Mouse (Mus musculus) adipocyte (in vitro differentiated cells): Measurements from ENCODE around the gene Rab11fip2.

Source experiments
- DNase-seq: peaks from one replicate; pipeline ENCODE4 v3.0.0-alpha.2; 2016; ENCODE audit warnings: low spot score

The Rab11fip2 gene

DNA sequence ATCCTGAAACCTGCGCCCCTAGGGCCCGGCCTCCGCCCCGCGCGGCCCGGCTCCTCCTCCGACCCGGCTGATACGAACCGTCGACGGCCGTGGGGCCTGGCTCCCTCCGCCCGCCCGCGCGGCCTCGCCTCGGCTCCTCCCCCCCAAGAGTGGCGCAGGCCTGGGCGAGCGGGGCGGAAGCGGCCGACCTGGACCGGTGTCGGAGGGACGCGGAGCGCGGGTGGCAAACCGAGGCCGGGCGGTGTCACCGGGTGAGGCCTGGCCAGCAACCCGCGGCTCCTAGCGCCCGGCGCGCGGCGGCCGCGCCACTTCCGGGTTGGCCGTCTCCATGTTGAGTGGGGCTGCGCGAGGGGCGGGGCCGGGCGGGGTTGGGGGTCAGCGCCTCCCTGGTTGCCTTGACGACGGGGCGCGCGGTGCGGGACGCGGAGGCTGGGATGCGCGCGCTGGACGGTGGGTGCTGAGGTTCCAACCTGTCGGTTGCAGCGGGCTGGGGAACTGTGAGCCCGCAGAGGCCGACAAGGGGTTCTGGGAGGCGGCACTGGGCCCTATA lies at the start of gene Rab11fip2:
Gene Rab11fip2, minus strand, starts transcription at position 333 of the 550 bp plus-strand sequence.
- DNase-seq = peak; percentile 85

DNA sequence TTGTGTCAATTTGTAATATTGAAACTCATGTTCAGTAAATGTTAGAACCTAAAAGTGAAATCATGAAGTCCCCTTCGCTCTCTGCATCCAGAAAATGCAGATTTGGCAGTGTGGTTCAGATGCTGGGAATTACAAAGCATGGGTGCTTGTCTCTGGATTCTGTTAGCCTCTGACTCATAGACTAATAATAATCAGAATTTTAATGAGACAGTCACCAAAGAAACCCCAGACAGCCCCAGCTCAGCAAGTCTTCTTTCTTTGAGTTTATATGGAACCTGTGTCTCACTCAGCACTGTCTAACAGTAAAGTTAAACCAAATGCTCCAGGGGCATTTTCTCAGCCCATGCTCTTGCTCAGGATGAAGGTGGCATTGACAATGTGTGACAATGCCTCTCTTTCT lies 38.1 kb upstream of the Rab11fip2 start:
- no peak for DNase-seq

DNA sequence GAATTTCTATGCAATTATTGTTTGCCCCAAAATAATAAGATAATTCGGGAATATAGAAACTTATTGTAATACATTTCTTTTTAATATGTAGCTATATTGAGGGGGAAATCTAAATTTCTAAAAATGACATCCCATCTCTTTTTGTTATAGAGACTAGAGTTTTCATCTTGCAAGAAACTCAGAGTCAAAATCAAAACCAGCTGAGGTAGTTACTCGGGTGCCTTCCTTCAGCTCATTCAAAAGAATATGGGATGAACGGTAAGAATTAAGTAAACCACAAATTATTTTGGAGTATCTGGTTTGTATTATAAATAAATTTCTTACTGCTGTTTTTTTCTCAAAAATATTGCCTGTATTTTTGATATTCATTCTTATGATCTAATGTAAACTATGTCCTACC lies 11.5 kb upstream of the Rab11fip2 start:
- no peak for DNase-seq

DNA sequence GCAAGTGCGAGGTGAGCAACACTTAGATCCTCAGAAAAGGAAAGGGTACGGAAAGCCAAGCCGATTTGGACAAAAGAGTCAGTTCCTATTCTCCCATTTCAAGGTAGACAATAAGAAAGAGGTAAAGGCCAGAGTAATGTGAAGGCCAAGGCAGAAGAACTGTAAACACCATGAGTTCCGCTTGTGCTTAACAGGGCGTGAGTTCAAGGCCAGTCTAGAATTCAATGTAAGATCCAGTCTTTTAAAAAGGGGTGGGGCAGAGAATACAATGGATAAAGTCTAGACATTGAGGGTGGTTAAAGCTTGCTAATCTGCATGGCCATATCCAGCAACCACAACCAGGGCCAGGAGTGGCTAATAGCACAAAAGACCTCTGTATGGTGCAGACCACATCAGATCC lies 6.3 kb upstream of the Rab11fip2 start:
- no peak for DNase-seq

DNA sequence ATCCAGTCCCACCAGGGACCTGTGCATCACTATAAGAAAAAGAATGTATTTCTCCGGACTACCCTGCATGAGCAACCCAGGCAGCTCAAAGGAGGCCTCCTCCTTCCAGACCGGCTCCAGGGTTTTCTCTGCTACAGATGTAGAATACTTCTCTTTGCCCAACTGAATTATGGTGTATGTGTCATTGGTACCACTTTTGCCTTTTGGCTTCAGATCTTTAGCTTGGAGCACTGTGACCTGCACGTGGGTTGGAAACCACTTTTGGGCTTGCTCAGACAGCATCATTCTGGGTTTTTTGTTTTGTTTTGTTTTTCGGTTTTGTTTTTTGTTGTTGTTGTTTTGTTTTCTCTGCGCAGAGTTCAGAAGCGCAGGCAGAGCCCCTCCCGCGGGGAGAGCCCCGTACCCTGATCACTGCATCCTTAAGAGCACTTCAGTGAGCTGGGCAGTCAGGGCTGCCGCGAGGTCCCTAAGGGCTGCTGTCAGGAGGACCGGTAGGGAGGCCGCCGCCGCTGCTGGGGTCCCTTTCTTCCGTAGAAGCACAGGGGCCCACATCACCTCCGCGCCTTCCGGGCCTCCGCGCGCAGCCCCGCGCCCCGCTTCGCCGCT lies 635 bp downstream of the Rab11fip2 start:
- DNase-seq = peak; percentile 61

DNA sequence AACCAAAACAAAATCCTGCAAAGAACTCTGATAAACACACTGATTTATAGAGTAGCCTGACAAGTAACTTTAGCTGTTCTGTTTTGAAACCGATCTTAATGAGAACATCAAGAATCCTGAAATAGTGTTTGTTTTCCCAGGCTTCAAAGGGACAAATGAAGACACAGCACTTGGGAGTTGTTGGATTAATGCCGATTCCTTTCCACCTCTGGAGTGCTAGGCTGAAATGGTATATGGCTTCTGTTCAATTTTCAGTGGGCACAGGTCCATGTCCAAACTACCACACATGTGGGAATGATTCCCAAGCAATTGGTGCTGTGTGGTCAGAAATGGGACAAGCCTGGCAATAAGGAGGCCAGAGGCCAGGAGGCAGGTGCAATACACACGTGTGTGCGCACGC lies 3.7 kb downstream of the Rab11fip2 start:
- DNase-seq = peak; percentile 75

DNA sequence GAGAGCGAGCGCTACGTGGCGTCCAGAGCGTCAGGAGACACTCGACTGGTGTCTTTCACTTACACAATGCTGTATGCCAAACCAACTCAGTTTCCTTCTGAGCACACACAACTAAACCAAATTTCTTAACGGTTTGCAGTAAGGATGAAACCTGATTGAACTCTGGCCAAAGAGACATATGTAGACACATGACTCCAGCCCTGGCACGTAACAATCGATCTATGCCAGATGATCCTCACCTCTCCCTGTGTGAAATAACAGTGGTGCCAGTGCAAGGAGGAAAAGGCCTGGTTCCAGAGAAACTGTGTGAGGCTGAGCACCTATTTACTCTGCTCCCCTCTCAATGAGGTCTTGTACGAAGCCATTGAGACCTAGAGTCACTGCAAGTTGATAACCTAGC lies 11.4 kb downstream of the Rab11fip2 start:
- DNase-seq = no peak

DNA sequence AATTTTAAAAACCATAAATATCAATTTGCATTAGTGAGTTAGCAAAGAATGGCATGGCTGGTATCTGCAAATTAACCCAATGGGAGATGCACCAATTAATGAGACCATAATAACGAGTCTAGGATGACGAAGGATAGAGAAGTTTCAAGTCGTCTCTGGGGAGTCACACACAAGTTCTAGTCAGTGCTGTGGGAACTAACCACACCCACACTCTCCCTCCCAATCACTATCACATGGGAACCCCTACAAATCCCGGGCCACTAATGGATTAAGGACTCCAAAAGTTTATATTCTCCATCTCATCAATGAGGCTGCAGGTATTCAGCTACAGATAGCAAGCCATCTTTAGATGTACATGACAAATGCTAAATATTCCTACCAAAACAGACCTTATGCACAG lies 14.8 kb downstream of the Rab11fip2 start:
- DNase-seq = no peak

DNA sequence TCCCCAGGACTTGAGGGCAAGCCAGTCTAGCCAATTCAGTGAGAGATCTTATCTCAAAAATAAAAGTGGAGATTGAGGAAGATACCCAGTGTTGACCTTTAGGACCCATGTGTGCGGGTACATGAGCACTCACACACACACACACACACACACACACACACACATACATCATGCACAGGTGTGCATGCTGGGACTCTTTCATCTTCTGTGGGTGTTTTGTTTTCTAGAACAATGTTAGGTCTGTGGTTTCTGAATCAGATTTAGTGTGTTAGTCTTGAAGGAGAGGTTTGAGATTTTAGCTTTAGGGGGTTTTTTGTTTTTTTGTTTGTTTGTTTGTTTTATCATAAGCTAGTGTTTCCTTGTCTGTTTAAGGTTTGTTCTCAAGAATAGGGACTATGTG lies 17.3 kb downstream of the Rab11fip2 start:
- DNase-seq = no peak

DNA sequence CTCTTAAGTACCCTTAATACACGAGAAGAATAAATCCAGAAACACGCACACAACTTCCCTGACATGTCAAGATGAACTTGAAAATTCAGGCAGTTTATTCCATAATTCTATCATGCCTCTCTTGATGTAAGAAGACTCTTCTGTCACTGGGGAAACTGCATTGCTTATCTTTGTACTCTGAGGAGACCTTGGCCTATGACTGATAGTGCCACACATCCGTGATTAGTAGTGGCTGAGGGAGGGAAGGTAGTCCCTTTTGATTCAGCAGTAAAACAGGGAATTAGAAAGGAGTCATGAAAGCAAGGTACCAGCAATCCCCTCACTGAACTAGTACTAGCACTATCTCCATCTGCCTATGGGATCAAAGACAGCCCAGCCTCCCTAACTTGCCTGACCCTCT lies 22.6 kb downstream of the Rab11fip2 start:
- DNase-seq = no peak

DNA sequence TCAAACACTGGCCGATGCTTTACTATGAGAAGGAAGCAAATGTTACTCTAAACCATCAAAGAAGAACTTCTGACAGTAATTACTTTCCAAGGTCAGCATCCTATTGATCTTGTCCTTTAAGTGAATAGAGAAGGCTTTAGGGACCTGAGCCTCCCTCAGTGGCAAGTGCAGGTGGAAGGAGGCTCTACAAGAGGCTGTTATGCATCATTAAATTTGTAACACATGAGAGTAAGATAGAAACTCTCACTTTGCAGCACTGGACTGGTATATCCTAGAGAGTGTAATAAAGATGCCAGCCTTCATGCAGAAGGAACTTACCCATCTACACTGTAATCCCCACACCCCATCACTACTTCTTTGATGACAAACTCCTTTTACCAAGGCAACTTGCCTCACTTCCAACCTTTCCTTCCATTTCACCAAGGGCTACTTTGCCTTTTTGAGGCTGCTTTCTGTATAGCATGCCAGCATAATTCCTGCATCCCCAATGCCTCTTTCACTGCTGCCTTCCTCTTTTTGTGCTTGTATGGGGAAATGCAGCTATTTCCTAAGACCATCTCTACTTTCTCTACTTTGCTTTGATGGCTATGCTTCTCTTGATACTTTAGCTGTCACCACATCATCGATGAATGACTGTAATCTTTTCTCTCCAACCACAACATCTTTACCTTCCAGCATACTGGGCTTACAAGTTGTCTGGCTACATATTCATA lies 25.4 kb downstream of the Rab11fip2 start:
- DNase-seq = no peak

DNA sequence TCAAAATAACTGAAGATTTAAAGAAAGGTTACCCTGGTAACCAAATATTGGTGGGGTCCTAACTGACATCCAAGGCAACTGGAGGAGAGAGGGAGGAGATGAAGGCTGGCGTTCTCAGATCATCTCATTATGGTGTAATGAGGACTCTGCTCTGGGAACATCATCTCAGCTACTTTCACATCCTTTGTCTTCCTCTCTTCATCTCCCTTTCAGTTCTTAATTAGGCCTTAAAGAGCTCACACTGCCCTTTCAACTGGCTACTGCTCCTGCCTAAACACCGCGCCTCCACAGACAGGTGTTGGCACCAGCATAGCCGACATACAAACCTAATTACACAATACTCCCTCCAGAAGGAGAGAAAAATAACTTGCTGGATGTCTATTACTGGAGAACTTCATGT lies 31.9 kb downstream of the Rab11fip2 start:
- no peak for DNase-seq

DNA sequence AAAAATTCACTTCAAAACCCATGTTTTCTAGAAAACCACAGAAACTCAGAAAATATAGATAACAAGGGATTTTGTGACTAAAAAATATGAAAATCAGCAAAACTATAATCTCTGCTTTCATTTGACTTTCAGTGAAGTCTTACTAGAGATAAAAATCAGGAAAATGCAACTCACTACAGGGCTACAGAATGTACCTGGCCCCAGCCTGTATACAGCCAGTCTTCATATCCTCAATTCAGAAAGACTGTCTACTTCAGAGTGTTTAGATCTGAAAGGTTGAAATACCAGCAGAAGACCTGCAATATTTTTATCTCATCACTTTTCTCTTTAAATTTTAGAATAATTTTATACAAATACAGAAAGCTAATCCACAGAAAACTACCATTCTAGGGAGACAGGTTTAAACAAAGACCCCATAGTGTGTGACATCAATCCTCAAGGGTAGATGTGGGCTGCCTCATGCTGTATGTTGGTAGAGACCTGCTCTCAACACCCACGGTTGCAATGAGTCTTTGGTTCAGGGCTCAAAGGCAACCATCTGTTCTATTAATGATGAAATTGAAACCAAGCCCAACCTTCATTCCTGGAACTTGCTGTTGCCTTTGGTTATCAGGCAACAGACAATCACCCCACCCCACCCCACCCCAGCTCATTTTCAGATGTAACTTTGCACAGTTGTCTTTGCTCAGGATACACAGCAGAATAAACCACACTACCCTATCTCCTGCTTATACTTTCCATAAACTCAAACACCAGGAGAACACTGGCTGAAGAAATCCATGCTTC lies 38.0 kb downstream of the Rab11fip2 start:
- DNase-seq = no peak

DNA sequence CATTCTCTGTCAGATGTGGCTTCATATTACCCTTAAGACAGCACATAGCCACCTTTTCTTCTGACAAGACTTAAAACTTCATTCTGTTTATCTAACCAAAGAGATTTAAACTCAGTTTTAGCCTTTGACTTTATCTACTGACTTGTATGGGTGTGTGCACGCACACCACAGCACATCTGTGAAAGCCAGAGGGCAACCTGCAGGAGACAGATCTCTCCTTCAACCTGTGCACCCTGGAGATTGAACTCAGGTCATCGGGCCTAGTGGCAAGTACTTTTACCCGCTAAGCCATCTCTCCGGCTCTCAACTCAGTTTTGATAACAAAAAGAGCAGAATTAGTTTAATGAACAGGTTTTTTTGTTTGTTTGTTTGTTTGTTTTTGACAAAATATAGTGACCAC lies 43.5 kb downstream of the Rab11fip2 start:
- DNase-seq = no peak

DNA sequence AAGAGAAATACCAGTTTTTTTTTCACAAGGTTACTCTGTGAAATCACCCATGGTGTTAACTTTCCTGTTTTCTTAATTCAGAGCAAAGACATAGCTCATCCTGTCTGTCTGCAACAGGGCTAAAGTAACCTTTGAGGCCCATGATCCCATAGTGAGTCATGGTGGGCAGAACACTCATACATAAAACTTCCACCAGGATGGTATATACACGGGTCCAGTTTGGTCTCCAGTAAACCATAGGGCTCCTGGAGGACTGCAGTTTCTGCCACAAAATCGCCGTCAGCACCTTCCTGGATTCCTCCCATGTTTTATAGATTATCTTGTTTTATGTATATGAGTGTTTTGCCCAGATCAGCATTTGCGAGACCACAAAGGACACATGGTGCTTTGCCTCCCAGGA lies 45.2 kb downstream of the Rab11fip2 start:
- DNase-seq = no peak

DNA sequence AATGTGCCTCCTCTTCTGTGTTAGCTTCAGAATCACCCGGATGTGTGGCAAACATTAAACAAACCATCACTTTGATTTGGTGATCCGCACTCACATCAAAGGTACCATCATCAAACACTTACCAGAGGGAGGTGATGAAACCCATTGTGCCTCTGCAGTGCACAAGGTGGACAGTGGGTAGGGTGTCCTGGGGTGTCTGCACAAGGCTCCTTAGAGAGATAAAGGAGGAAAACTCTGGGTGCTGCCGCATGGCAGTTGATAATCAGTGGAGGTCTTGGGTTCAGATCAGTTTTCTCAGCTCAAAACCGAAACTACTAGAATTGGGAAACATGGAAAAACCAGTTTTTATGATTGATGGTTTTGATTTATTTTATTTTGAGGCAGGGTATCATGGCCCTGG lies 54.1 kb downstream of the Rab11fip2 start:
- DNase-seq = no peak

DNA sequence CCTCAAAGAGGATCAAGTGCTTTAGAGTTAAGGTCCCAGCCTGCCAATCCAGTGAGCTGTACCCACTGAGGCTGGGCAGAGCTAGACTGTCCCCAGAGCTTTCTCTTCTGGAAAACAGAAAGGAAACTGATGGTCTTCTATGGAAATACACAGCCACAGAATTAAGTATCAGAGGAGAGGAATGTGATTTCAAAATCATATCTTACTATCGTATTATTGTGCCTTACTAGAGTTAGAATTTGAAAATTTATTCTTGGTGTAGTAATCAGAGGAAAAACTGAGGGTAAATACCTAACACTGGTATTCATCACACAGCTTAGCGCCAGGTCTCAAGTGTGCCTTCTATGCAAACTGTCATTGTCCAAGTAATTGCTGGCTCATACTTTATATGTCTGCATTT lies 54.6 kb downstream of the Rab11fip2 start:
- DNase-seq = no peak

DNA sequence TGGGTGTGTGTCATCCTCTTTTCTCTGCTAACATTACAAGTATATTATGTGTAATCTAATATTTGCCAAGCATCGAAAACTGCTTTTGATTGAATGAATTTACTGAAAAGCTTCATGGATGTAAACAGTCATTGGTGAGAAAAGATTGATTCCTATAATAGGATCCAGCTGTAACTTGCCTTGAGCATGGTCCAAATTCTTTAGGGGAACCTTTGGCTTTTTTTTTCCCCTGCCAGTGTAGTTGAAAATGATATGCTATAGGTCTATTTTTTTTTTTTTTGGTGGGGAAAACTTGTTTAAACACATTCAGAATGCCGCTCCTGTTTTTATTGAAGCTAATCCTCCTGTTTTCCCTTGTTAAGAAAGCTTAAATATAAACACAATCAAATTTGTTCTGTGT lies 55.6 kb downstream of the Rab11fip2 start:
- no peak for DNase-seq

DNA sequence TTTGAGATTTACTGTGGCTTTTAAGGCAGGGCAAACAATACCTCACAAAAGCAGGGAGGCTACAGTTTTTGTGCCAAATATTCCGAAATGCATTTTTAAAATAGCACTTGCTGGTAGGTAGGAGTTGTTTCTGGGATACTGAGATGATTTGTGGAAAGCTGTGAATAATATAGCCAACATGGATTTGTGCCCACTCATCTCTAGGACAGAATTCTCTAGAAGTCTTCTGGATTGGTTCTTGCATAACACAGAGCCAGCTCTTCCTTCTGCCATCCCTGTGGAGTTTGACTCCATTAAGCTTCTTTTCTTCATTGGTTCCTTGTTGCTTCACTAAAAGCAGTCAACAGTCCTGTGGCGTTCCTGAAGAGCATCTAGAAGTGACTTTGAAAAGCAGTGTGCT lies 58.2 kb downstream of the Rab11fip2 start:
- no peak for DNase-seq

DNA sequence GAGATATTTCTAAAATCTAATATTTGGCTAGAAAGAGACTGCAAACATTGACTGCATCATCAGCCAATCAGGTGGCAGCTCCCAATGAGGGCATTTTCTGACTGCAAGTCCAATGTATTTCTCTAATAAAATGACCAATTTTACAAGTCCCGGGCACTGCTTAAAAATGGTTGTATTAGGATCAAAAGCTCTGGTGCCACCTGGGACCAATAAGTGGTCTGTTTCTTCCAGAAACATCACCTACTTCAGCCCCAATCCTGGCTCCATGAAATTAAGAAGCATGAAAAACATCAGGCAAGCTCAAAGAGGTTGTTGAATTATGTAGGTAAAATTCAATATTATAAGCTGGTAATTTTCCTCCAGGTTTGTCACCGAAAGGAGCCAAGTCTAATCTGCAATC lies 66.2 kb downstream of the Rab11fip2 start:
- no peak for DNase-seq

DNA sequence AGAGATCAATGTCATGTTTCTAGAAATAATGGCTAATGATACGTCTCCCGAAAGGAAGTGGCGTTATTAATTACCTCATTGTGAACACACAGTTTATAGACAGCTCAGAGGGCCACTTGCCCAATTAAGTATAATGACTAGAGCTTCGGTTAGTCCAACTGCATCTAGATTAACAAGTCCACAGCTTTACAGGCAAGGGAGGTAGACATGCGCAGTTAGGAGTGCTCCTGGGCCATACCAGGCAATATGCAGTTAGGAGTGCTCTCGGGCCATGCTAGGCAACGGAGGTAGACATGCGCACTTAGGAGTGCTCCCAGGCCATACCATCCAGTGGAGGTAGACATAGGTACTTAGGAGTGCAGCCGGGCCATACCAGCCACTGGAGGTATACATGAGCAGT lies 76.8 kb downstream of the Rab11fip2 start:
- no peak for DNase-seq

DNA sequence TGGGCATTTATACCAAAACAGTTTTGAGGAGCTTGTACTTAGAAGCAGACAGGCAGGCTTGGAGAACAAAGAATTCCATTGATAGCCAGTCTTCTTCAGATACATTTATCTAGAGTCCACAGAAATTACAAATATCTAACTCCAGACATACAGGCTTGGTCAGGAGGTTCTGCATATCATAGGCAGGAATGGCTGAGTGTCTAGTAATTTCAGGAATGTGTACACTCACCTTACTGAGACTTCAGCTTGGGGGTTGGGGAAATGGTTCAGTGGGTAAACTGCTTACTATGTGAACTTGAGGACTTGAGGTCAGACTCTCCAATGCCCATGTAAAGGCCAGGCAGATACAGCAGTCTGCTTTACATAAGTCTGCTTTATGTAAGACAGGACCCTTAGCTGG lies 81.0 kb downstream of the Rab11fip2 start:
- DNase-seq = no peak

DNA sequence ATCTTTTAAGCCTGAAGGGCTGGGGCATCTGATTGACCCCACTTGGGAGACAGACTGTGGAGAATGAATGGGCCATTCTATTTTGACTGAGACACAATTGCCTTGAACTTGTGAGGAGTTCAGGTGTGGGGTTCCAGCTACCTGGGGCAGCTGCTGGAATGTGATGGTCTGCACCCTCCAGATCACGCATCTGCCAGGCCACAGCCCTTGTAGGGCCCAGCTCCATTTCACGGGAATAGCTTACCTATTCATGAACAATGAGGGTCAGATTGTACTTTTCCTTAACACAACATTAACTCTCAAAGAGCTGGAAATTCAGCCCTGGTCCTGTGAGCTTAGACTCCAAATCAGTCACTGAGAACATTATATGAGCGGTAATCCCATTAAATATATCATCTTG lies 82.7 kb downstream of the Rab11fip2 start:
- DNase-seq = no peak
